Mouse (Mus musculus) thymus, adult 2 months (tissue): ENCODE data around the gene Nhlrc1.

Experiments
- CTCF ChIP-seq: fragments of 200-500 bp; IDR thresholded peaks from 2 replicates; pipeline ENCODE4 v1.5.1; 2012; ENCODE audit warnings: mild to moderate bottlenecking, control low read depth, low read length, moderate library complexity, borderline replicate concordance; ENCODE audit not compliant: control insufficient read depth, poor library complexity, insufficient read depth; ENCODE audit errors: extremely low read depth
- POLR2A ChIP-seq: fragments of 200-500 bp; IDR thresholded peaks from 2 replicates; pipeline ENCODE4 v1.6.1; 2012; ENCODE audit warnings: mild to moderate bottlenecking, low read length, control low read depth, moderate library complexity; ENCODE audit not compliant: control insufficient read depth, poor library complexity, insufficient read depth; ENCODE audit errors: extremely low read depth

GRCm38 (mm10) chr13:47050009-47050408 is 35.4 kb upstream of the Nhlrc1 start:
- TF ChIP-seq POLR2A (no peak), CTCF (no peak)
